Mouse (Mus musculus) midbrain, embryonic 11.5 days (tissue): ENCODE measurements around the gene Tram2. TPM values are rescaled to one million over a fixed set of nuclear protein-coding genes. Genes with fewer than 3 reads are reported as not detected.
A peak's percentile ranks its signal among the peaks of the same experiment; 100 is the strongest.

Source experiments
- ATAC-seq: fragments of 200-750 bp; cut with Nextera tagmentation; 2 replicates; pipeline ENCODE4 v1.8.0; 2017; ENCODE audit warnings: moderate TSS enrichment, moderate library complexity; ENCODE audit not compliant: low FRiP score
- DNase-seq: peaks from one replicate; pipeline ENCODE4 v3.0.0; 2015; ENCODE audit warnings: low spot score; ENCODE audit errors: missing footprints
- H3K27ac ChIP-seq: fragments of 300-500 bp; sonication (generic); 2 replicates; pipeline ENCODE4 v1.5.1; 2014; ENCODE audit warnings: low read depth, low read length
- H3K27me3 ChIP-seq: fragments of 300-500 bp; sonication (generic); 2 replicates; pipeline ENCODE4 v1.6.1; 2014; ENCODE audit warnings: mild to moderate bottlenecking, low read length, moderate library complexity, mixed read lengths; ENCODE audit not compliant: control insufficient read depth, insufficient read depth
- H3K36me3 ChIP-seq: fragments of 300-500 bp; sonication (generic); 2 replicates; pipeline ENCODE4 v1.6.1; 2014; ENCODE audit warnings: mild to moderate bottlenecking, low read length, moderate library complexity, mixed read lengths; ENCODE audit not compliant: control insufficient read depth, insufficient read depth
- H3K4me1 ChIP-seq: fragments of 300-500 bp; sonication (generic); 2 replicates; pipeline ENCODE4 v1.6.1; 2014; ENCODE audit warnings: low read length; ENCODE audit not compliant: control insufficient read depth, insufficient read depth
- H3K4me2 ChIP-seq: fragments of 300-500 bp; sonication (generic); 2 replicates; pipeline ENCODE4 v1.6.1; 2014; ENCODE audit warnings: mild to moderate bottlenecking, moderate library complexity
- H3K4me3 ChIP-seq: fragments of 300-500 bp; sonication (generic); 2 replicates; pipeline ENCODE4 v1.5.1; 2014; ENCODE audit warnings: low read depth, low read length
- H3K9ac ChIP-seq: fragments of 300-500 bp; sonication (generic); 2 replicates; pipeline ENCODE4 v1.6.1; 2014; ENCODE audit warnings: low read length
- H3K9me3 ChIP-seq: fragments of 300-500 bp; sonication (generic); 2 replicates; pipeline ENCODE4 v1.6.1; 2016; ENCODE audit warnings: low read length; ENCODE audit not compliant: control insufficient read depth
- WGBS: fragments of 180-500 bp; shearing (Covaris S2); extraction: QIAGEN DNeasy Blood & Tissue Kit; methylation state at CpG from one replicate; pipeline ENCODE4 v1.1.7; 2014; 5-methylcytosine and 5-hydroxymethylcytosine counted together
- polyA plus RNA-seq: library from polyadenylated mRNA; unstranded; fragments of >200 nt; fragmentation: Nextera tagmentation; extraction: Ambion mirVana; gene quantifications from 2 replicates; pipeline ENCODE4 v1.2.1, GENCODE M21; 2014

Gene Tram2
- polyA plus RNA-seq, 1 experiment from 2014 or later: 6.4 TPM

- 82% methylated on average over 13 of the region's 13 CpGs for WGBS
- peak; percentile 57 for DNase-seq
Observed at GRCm38 (mm10) chr1:21070658-21071057, 8.4 kb downstream of the Tram2 start.

GRCm38 (mm10) chr1:21069830-21070522, 9.1 kb downstream of the Tram2 start:
- Histone ChIP-seq H3K4me2 (no peak overlapping the region), H3K9ac (no peak overlapping the region), H3K27me3 (no peaks in the 10 kb centered on the region), H3K9me3 (no peaks in the 10 kb centered on the region; the same call in 1 of the 2 replicates), H3K36me3 (no peaks in the 10 kb centered on the region; the same call in 1 of the 2 replicates), H3K27ac (no peak overlapping the region), H3K4me1 (peaks cover 20% of the 10 kb centered on the region), H3K4me3 (no peak overlapping the region)
- ATAC-seq (no peak), DNase-seq (peak; percentile 56)
- WGBS: 76% methylated on average over 12 of the region's 12 CpGs

More at GRCm38 (mm10) chr1:21070658-21071057, 8.4 kb downstream of the Tram2 start:
- no peaks in the 10 kb centered on the region for H3K27me3 ChIP-seq
- H3K4me2 ChIP-seq: no peak overlapping the region
- H3K9ac ChIP-seq: no peak overlapping the region
- H3K9me3 ChIP-seq: no peaks in the 10 kb centered on the region; the same call in 1 of the 2 replicates
- no peak overlapping the region for H3K27ac ChIP-seq
- no peaks in the 10 kb centered on the region; the same call in 1 of the 2 replicates for H3K36me3 ChIP-seq
- no peak overlapping the region for H3K4me3 ChIP-seq
- H3K4me1 ChIP-seq: peaks cover 27% of the 10 kb centered on the region
- no peak for ATAC-seq

- WGBS: 95% methylated on average over 1 of the region's 1 CpGs
- Histone ChIP-seq H3K36me3 (no peaks in the 10 kb centered on the region; the same call in 1 of the 2 replicates), H3K27ac (no peak overlapping the region), H3K9ac (no peak overlapping the region), H3K9me3 (no peaks in the 10 kb centered on the region; the same call in 1 of the 2 replicates), H3K4me1 (peaks cover 6% of the 10 kb centered on the region), H3K4me2 (no peak overlapping the region), H3K27me3 (no peaks in the 10 kb centered on the region), H3K4me3 (no peak overlapping the region)
- peak; percentile 70 for DNase-seq
- no peak for ATAC-seq
Observed at GRCm38 (mm10) chr1:21068491-21068890, 10.5 kb downstream of the Tram2 start.

GRCm38 (mm10) chr1:21067536-21068221, 11.3 kb downstream of the Tram2 start:
- Histone ChIP-seq H3K4me3 (no peak overlapping the region), H3K4me1 (peaks cover under 1% of the 10 kb centered on the region), H3K9me3 (no peaks in the 10 kb centered on the region; the same call in 1 of the 2 replicates), H3K27me3 (no peaks in the 10 kb centered on the region), H3K9ac (no peak overlapping the region), H3K27ac (no peak overlapping the region), H3K4me2 (no peak overlapping the region), H3K36me3 (no peaks in the 10 kb centered on the region; the same call in 1 of the 2 replicates)
- DNase-seq: peak; percentile 67
- ATAC-seq: no peak
- WGBS: 92% methylated on average over 11 of the region's 11 CpGs

GRCm38 (mm10) chr1:21064153-21064552, 14.9 kb downstream of the Tram2 start:
- no peak for ATAC-seq
- WGBS: 89% methylated on average over 5 of the region's 5 CpGs
- no peaks in the 10 kb centered on the region for H3K4me1 ChIP-seq

GRCm38 (mm10) chr1:21059385-21060109, 19.5 kb downstream of the Tram2 start:
- Histone ChIP-seq H3K27ac (no peak overlapping the region), H3K4me3 (no peak overlapping the region), H3K27me3 (no peaks in the 10 kb centered on the region), H3K4me2 (no peak overlapping the region), H3K9ac (no peak overlapping the region), H3K9me3 (no peaks in the 10 kb centered on the region), H3K36me3 (no peaks in the 10 kb centered on the region), H3K4me1 (no peaks in the 10 kb centered on the region)
- WGBS: 87% methylated on average over 5 of the region's 5 CpGs
- peak; percentile 39 for DNase-seq
- no peak for ATAC-seq

More at GRCm38 (mm10) chr1:21064153-21064552, 14.9 kb downstream of the Tram2 start:
- Histone ChIP-seq H3K27me3 (no peaks in the 10 kb centered on the region), H3K4me3 (no peak overlapping the region), H3K27ac (no peak overlapping the region), H3K36me3 (no peaks in the 10 kb centered on the region; the same call in 1 of the 2 replicates), H3K4me2 (no peak overlapping the region), H3K9ac (no peak overlapping the region), H3K9me3 (no peaks in the 10 kb centered on the region; the same call in 1 of the 2 replicates)
- no peak for DNase-seq

- H3K27ac ChIP-seq: peak overlapping the region; percentile 67
- no peaks in the 10 kb centered on the region for H3K27me3 ChIP-seq
- DNase-seq (no peak), ATAC-seq (peak; percentile 28)
- no peak overlapping the region for H3K4me3 ChIP-seq
- H3K4me1 ChIP-seq: peaks cover 18% of the 10 kb centered on the region
- H3K9ac ChIP-seq: peak overlapping the region; percentile 16; the same call in 1 of the 2 replicates
- H3K4me2 ChIP-seq: no peak overlapping the region
- H3K36me3 ChIP-seq: no peaks in the 10 kb centered on the region
- 64% methylated on average over 9 of the region's 9 CpGs for WGBS
- H3K9me3 ChIP-seq: no peaks in the 10 kb centered on the region
Observed at GRCm38 (mm10) chr1:21053009-21053408, 26.0 kb downstream of the Tram2 start.

GRCm38 (mm10) chr1:21052608-21053007, 26.4 kb downstream of the Tram2 start:
- Histone ChIP-seq H3K27me3 (no peaks in the 10 kb centered on the region), H3K9me3 (no peaks in the 10 kb centered on the region), H3K4me3 (no peak overlapping the region), H3K4me1 (peaks cover 18% of the 10 kb centered on the region), H3K27ac (peak overlapping the region; percentile 67), H3K9ac (peak overlapping the region; percentile 20; the same call in 1 of the 2 replicates), H3K4me2 (no peak overlapping the region), H3K36me3 (no peaks in the 10 kb centered on the region)
- 52% methylated on average over 5 of the region's 5 CpGs for WGBS
- ATAC-seq: peak; percentile 79
- peak; percentile 84 for DNase-seq
